In genomic region chr3:36481776-36482193, GRCm38 (mm10) we compare ENCODE assay signal across 8 mouse cellular contexts. TPM values are rescaled to one million over a fixed set of nuclear protein-coding genes. Genes with fewer than 3 reads are reported as not detected.
A peak's percentile ranks its signal among the peaks of the same experiment; 100 is the strongest.
DNase-seq lines count a peak whose midpoint lies in the region; ATAC-seq lines count a peak whose summit lies in the region.

No protein-coding gene starts in this region.

- peak; percentile 87 for ATAC-seq in forebrain, embryonic 12.5 days (ENCODE audit: low FRiP score)
- ATAC-seq in midbrain, embryonic 16.5 days = peak; percentile 75

- no peaks in the 10 kb centered on the region for H3K9me3 ChIP-seq in forebrain, embryonic 12.5 days
- no peaks in the 10 kb centered on the region for H3K9me3 ChIP-seq in midbrain, embryonic 16.5 days (replicated peaks; ENCODE audit: control insufficient read depth, low read length, poor library complexity, severe bottlenecking)

- 0 out of 2 replicates have a peak overlapping the region, but pooled peaks have one; percentile 25 for H3K9ac ChIP-seq in forebrain, embryonic 12.5 days
- H3K9ac ChIP-seq in midbrain, embryonic 16.5 days (ENCODE audit: low read depth, low read length) = peak overlapping the region; percentile 41; the same call in 1 of the 2 replicates

- no peak overlapping the region for H3K4me3 ChIP-seq in forebrain, embryonic 12.5 days (replicated peaks)
- H3K4me3 ChIP-seq in midbrain, embryonic 16.5 days (ENCODE audit: low read depth, low read length) = no peak overlapping the region

- H3K4me2 ChIP-seq in forebrain, embryonic 12.5 days = peak overlapping the region; percentile 24; the same call in 1 of the 2 replicates
- H3K4me2 ChIP-seq in midbrain, embryonic 16.5 days (ENCODE audit: low read length) = peak overlapping the region; percentile 31; the same call in 1 of the 2 replicates

- DNase-seq in MN1 (ENCODE audit: low spot score) = peak; percentile 74
- DNase-seq in brain, adult 2 months (ENCODE audit: low read depth, low spot score) = peak; percentile 52
- peak; percentile 55 to 72 for DNase-seq in heart, postnatal 14 days
- DNase-seq in kidney, postnatal 4 days = peak; percentile 54 to 71
- peak; percentile 38 for DNase-seq in testis, postnatal 14 days (ENCODE audit: low spot score)
- no peak for DNase-seq in spleen, adult 18-20 months

- WGBS in forebrain, embryonic 12.5 days = 2% methylated on average over 11 of the region's 11 CpGs
- WGBS in midbrain, embryonic 16.5 days = 5% methylated on average over 11 of the region's 11 CpGs

- H3K4me1 ChIP-seq in forebrain, embryonic 12.5 days = peaks cover 27% of the 10 kb centered on the region
- H3K4me1 ChIP-seq in midbrain, embryonic 16.5 days (ENCODE audit: control insufficient read depth, insufficient read depth, low read length) = peaks cover 8% of the 10 kb centered on the region

- peak overlapping the region; percentile 91 for H3K27ac ChIP-seq in forebrain, embryonic 12.5 days
- peak overlapping the region; percentile 53; the same call in 1 of the 2 replicates for H3K27ac ChIP-seq in midbrain, embryonic 16.5 days (ENCODE audit: low read length)

- no peaks in the 10 kb centered on the region for H3K27me3 ChIP-seq in forebrain, embryonic 12.5 days
- peaks cover 4% of the 10 kb centered on the region; the same call in 1 of the 2 replicates for H3K27me3 ChIP-seq in midbrain, embryonic 16.5 days (ENCODE audit: control insufficient read depth, insufficient read depth, low read depth, low read length)

- intact Hi-C loops in heart, postnatal 14 days (cut with DNase I) = loop anchor here (2.0 kb wide), 1 partner anchor 13 kb away; no protein-coding TSS in a partner anchor

- H3K36me3 ChIP-seq in forebrain, embryonic 12.5 days (replicated peaks) = no peaks in the 10 kb centered on the region
- H3K36me3 ChIP-seq in midbrain, embryonic 16.5 days (ENCODE audit: control insufficient read depth, insufficient read depth, low read length) = no peaks in the 10 kb centered on the region

RNA-seq across cellular contexts. Expression of gene 1810062G17Rik, which starts 6.0 kb away (rescaled TPM):
- 0.45 and 0.57 TPM in 2 replicates for polyA plus RNA-seq in forebrain, embryonic 12.5 days (2016; fragmentation: Nextera tagmentation; extraction: Ambion mirVana)
- under 1 TPM; 0.24 to 0.74 TPM for total RNA-seq in heart, postnatal 14 days (2021)
- polyA plus RNA-seq in midbrain, embryonic 16.5 days (2015; fragmentation: Nextera tagmentation; extraction: Ambion mirVana) = 0.28 and 0.40 TPM in 2 replicates

RNA-seq across cellular contexts. Expression of gene Anxa5, which starts 6.1 kb away (rescaled TPM):
- polyA plus RNA-seq in forebrain, embryonic 12.5 days (2016; fragmentation: Nextera tagmentation; extraction: Ambion mirVana) = 67.5 and 75.3 TPM in 2 replicates
- total RNA-seq in heart, postnatal 14 days (2021) = 100 to 1,000 TPM; 166 to 168 TPM
- 54.2 and 56.7 TPM in 2 replicates for polyA plus RNA-seq in midbrain, embryonic 16.5 days (2015; fragmentation: Nextera tagmentation; extraction: Ambion mirVana)

RNA-seq across cellular contexts. Expression of gene Gm11549, which starts 39.8 kb away (rescaled TPM):
- 1.1 and 1.4 TPM in 2 replicates for polyA plus RNA-seq in forebrain, embryonic 12.5 days (2016; fragmentation: Nextera tagmentation; extraction: Ambion mirVana)
- not detected for total RNA-seq in heart, postnatal 14 days (2021)
- 0.30 and 0.35 TPM in 2 replicates for polyA plus RNA-seq in midbrain, embryonic 16.5 days (2015; fragmentation: Nextera tagmentation; extraction: Ambion mirVana)

Comparison
In these comparisons a context has a peak if more than half of its experiments do, and no peak if none do; other contexts are left out.
1. DNase-seq: peak in MN1 (single experiment), brain, adult 2 months (single experiment), heart, postnatal 14 days (2 of 2), kidney, postnatal 4 days (2 of 2) and testis, postnatal 14 days (single experiment); none in spleen, adult 18-20 months (0 of 2).